Mouse (Mus musculus): Measurements from ENCODE around the gene Glg1. TPM values are rescaled to one million over a fixed set of nuclear protein-coding genes. Genes with fewer than 3 reads are reported as not detected.

Gene Glg1
- polyA plus RNA-seq, 1 experiment: 17.7 TPM

- 51% methylated on average over 3 of the region's 3 CpGs for WGBS
- no peak overlapping the region for H3K4me3 ChIP-seq (replicated peaks; ENCODE audit: control insufficient read depth, low read depth, low read length)
- no peaks in the 10 kb centered on the region for H3K4me1 ChIP-seq (ENCODE audit: control insufficient read depth, insufficient read depth, low read length)
- H3K27ac ChIP-seq (ENCODE audit: control insufficient read depth, insufficient read depth, low read depth, low read length, poor library complexity): no peak overlapping the region
- no peak for TF ChIP-seq POLR2A (IDR thresholded peaks at IDR 0.05; ENCODE audit: borderline replicate concordance, control insufficient read depth, low read depth, low read length)
- no peak for TF ChIP-seq CTCF (IDR thresholded peaks at IDR 0.05; ENCODE audit: control insufficient read depth, insufficient read depth, low read length)
Observed at GRCm38 (mm10) chr8:111237301-111237700, 21.7 kb downstream of the Glg1 start.

- WGBS: 85% methylated on average over 2 of the region's 2 CpGs
- Histone ChIP-seq H3K27ac (ENCODE audit: control insufficient read depth, insufficient read depth, low read depth, low read length, poor library complexity) (no peak overlapping the region), H3K4me1 (ENCODE audit: control insufficient read depth, insufficient read depth, low read length) (no peaks in the 10 kb centered on the region), H3K4me3 (replicated peaks; ENCODE audit: control insufficient read depth, low read depth, low read length) (no peak overlapping the region)
- TF ChIP-seq POLR2A (IDR thresholded peaks at IDR 0.05; ENCODE audit: borderline replicate concordance, control insufficient read depth, low read depth, low read length) (no peak), CTCF (IDR thresholded peaks at IDR 0.05; ENCODE audit: control insufficient read depth, insufficient read depth, low read length) (no peak)
Observed at GRCm38 (mm10) chr8:111233730-111234129, 25.3 kb downstream of the Glg1 start.

- TF ChIP-seq POLR2A (IDR thresholded peaks at IDR 0.05; ENCODE audit: borderline replicate concordance, control insufficient read depth, low read depth, low read length) (no peak), CTCF (IDR thresholded peaks at IDR 0.05; ENCODE audit: control insufficient read depth, insufficient read depth, low read length) (no peak)
- 57% methylated on average over 5 of the region's 5 CpGs for WGBS
Observed at GRCm38 (mm10) chr8:111224153-111224552, 34.9 kb downstream of the Glg1 start.

GRCm38 (mm10) chr8:111218107-111218506 lies 40.9 kb downstream of the Glg1 start:
- H3K27ac ChIP-seq (ENCODE audit: control insufficient read depth, insufficient read depth, low read depth, low read length, poor library complexity): no peak overlapping the region
- no peak overlapping the region for H3K4me3 ChIP-seq (replicated peaks; ENCODE audit: control insufficient read depth, low read depth, low read length)
- peaks cover 1% of the 10 kb centered on the region for H3K4me1 ChIP-seq (ENCODE audit: control insufficient read depth, insufficient read depth, low read length)
- no peak for TF ChIP-seq CTCF (IDR thresholded peaks at IDR 0.05; ENCODE audit: control insufficient read depth, insufficient read depth, low read length)
- TF ChIP-seq POLR2A (IDR thresholded peaks at IDR 0.05; ENCODE audit: borderline replicate concordance, control insufficient read depth, low read depth, low read length): no peak
- WGBS: 38% methylated on average over 3 of the region's 3 CpGs

More at GRCm38 (mm10) chr8:111224153-111224552, 34.9 kb downstream of the Glg1 start:
- H3K27ac ChIP-seq (ENCODE audit: control insufficient read depth, insufficient read depth, low read depth, low read length, poor library complexity): no peak overlapping the region
- no peak overlapping the region for H3K4me3 ChIP-seq (replicated peaks; ENCODE audit: control insufficient read depth, low read depth, low read length)
- H3K4me1 ChIP-seq (ENCODE audit: control insufficient read depth, insufficient read depth, low read length): no peaks in the 10 kb centered on the region

GRCm38 (mm10) chr8:111213406-111213805 lies 45.6 kb downstream of the Glg1 start:
- 85% methylated on average over 5 of the region's 5 CpGs for WGBS
- TF ChIP-seq POLR2A (IDR thresholded peaks at IDR 0.05; ENCODE audit: borderline replicate concordance, control insufficient read depth, low read depth, low read length) (no peak), CTCF (IDR thresholded peaks at IDR 0.05; ENCODE audit: control insufficient read depth, insufficient read depth, low read length) (no peak)
- no peak overlapping the region for H3K27ac ChIP-seq (ENCODE audit: control insufficient read depth, insufficient read depth, low read depth, low read length, poor library complexity)
- H3K4me3 ChIP-seq (replicated peaks; ENCODE audit: control insufficient read depth, low read depth, low read length): no peak overlapping the region
- peaks cover 1% of the 10 kb centered on the region for H3K4me1 ChIP-seq (ENCODE audit: control insufficient read depth, insufficient read depth, low read length)

GRCm38 (mm10) chr8:111211180-111211579 lies 47.8 kb downstream of the Glg1 start:
- TF ChIP-seq POLR2A (IDR thresholded peaks at IDR 0.05; ENCODE audit: borderline replicate concordance, control insufficient read depth, low read depth, low read length) (no peak), CTCF (IDR thresholded peaks at IDR 0.05; ENCODE audit: control insufficient read depth, insufficient read depth, low read length) (no peak)
- Histone ChIP-seq H3K4me1 (ENCODE audit: control insufficient read depth, insufficient read depth, low read length) (no peaks in the 10 kb centered on the region; the same call in 1 of the 2 replicates), H3K27ac (ENCODE audit: control insufficient read depth, insufficient read depth, low read depth, low read length, poor library complexity) (no peak overlapping the region), H3K4me3 (replicated peaks; ENCODE audit: control insufficient read depth, low read depth, low read length) (no peak overlapping the region)
- WGBS: 88% methylated on average over 2 of the region's 2 CpGs

GRCm38 (mm10) chr8:111209874-111210273 lies 49.1 kb downstream of the Glg1 start:
- Histone ChIP-seq H3K4me1 (ENCODE audit: control insufficient read depth, insufficient read depth, low read length) (no peaks in the 10 kb centered on the region; the same call in 1 of the 2 replicates), H3K4me3 (replicated peaks; ENCODE audit: control insufficient read depth, low read depth, low read length) (no peak overlapping the region), H3K27ac (ENCODE audit: control insufficient read depth, insufficient read depth, low read depth, low read length, poor library complexity) (no peak overlapping the region)
- TF ChIP-seq POLR2A (IDR thresholded peaks at IDR 0.05; ENCODE audit: borderline replicate concordance, control insufficient read depth, low read depth, low read length) (no peak), CTCF (IDR thresholded peaks at IDR 0.05; ENCODE audit: control insufficient read depth, insufficient read depth, low read length) (no peak)

- 90% methylated on average over 6 of the region's 6 CpGs for WGBS
- TF ChIP-seq POLR2A (IDR thresholded peaks at IDR 0.05; ENCODE audit: borderline replicate concordance, control insufficient read depth, low read depth, low read length) (no peak), CTCF (IDR thresholded peaks at IDR 0.05; ENCODE audit: control insufficient read depth, insufficient read depth, low read length) (no peak)
- no peaks in the 10 kb centered on the region; the same call in 1 of the 2 replicates for H3K4me1 ChIP-seq (ENCODE audit: control insufficient read depth, insufficient read depth, low read length)
- no peak overlapping the region for H3K4me3 ChIP-seq (replicated peaks; ENCODE audit: control insufficient read depth, low read depth, low read length)
- H3K27ac ChIP-seq (ENCODE audit: control insufficient read depth, insufficient read depth, low read depth, low read length, poor library complexity): no peak overlapping the region
Observed at GRCm38 (mm10) chr8:111206321-111206720, 52.7 kb downstream of the Glg1 start.

GRCm38 (mm10) chr8:111205033-111205432 lies 54.0 kb downstream of the Glg1 start:
- no peak overlapping the region for H3K4me3 ChIP-seq (replicated peaks; ENCODE audit: control insufficient read depth, low read depth, low read length)
- no peaks in the 10 kb centered on the region; the same call in 1 of the 2 replicates for H3K4me1 ChIP-seq (ENCODE audit: control insufficient read depth, insufficient read depth, low read length)
- TF ChIP-seq CTCF (IDR thresholded peaks at IDR 0.05; ENCODE audit: control insufficient read depth, insufficient read depth, low read length) (no peak), POLR2A (IDR thresholded peaks at IDR 0.05; ENCODE audit: borderline replicate concordance, control insufficient read depth, low read depth, low read length) (no peak)
- no peak overlapping the region for H3K27ac ChIP-seq (ENCODE audit: control insufficient read depth, insufficient read depth, low read depth, low read length, poor library complexity)
- 43% methylated on average over 6 of the region's 6 CpGs for WGBS
